Mouse (Mus musculus) small intestine, adult 2 months (tissue): ENCODE results near the gene Zfp691.

Experiments used
- CTCF ChIP-seq: fragments of 200-500 bp; IDR thresholded peaks from 2 replicates; pipeline ENCODE4 v1.5.1; 2012; ENCODE audit warnings: low read depth, mild to moderate bottlenecking, control low read depth, inconsistent platforms, low read length, moderate library complexity, mixed read lengths; ENCODE audit not compliant: insufficient replicate concordance, insufficient read length; ENCODE audit errors: extremely low read depth
- POLR2A ChIP-seq: fragments of 200-500 bp; IDR thresholded peaks from 2 replicates; pipeline ENCODE4 v1.6.1; 2012; ENCODE audit warnings: low read depth, mild to moderate bottlenecking, control low read depth, inconsistent platforms, low read length, moderate library complexity

DNA sequence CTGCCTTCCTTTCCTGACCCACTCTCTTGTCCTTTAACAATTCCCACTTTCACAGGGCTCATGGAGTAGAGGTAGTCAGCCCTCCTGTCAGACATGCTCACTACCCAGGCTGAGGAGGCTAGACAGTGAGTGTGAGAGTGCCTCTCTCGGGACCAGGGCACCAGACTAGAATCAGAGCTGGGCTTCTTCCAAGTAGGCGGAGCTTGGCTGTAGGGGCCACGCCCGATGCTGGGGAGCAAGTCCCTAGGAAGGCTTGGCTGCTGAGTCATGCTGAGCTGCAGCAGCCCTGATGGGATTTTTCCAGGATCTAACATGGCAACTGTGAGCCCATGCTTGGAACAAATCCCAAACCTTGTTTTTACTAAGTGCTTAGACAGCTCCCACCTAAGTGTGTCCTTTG is 52.7 kb downstream of the Zfp691 start:
- TF ChIP-seq CTCF (no peak), POLR2A (no peak)
